Comparison of ENCODE assay signal across 11 mouse cellular contexts in the genomic region with DNA sequence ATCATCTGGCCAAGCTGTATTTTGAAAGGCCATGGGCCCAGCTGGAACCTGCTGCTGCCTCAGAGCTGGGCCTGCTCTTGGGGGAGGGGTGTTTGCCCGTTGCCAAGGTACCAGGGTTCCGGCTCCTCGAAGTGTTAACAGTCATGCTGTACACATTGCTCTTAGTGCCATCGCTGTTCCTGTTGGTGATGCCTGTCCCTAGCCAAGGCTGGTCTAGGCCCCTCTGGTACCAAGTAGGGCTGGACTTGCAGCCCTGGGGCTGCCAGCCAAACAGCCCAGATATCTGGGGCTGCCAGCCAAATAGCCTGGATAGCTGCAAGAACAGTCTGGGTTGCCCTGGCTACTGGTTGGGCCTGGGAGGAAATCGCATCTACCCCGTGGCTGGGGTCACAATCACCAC. TPM values are rescaled to one million over a fixed set of nuclear protein-coding genes. Genes with fewer than 3 reads are reported as not detected.
DNase-seq lines count a peak whose midpoint lies in the region; ATAC-seq and TF ChIP-seq lines count a peak whose summit lies in the region.
"Had no signal": no experiment of that assay in that cellular context is flagged by ENCODE, and none has a peak within 500 bp of the region (broad histone marks: within the 10 kb centered on the region; RNA-seq: fewer than 3 reads in every experiment).

A gene (plus strand): TSS at position 129 of the 400 bp plus-strand sequence.

- no peak within 1 kb of the TSS for H3K9ac ChIP-seq in forebrain, embryonic 15.5 days (replicated peaks)
- H3K9ac ChIP-seq in midbrain, embryonic 15.5 days = 0 out of 2 replicates have a peak within 1 kb of the TSS, but pooled peaks have one; percentile 7
- no peak within 1 kb of the TSS for H3K9ac ChIP-seq in kidney, embryonic 15.5 days
- H3K9ac ChIP-seq: liver, embryonic 14.5 days had no signal

- H3K4me3 ChIP-seq in forebrain, embryonic 15.5 days = no peak within 1 kb of the TSS
- H3K4me3 ChIP-seq in forebrain, embryonic 10.5 days = no peak within 1 kb of the TSS
- no peak within 1 kb of the TSS for H3K4me3 ChIP-seq in midbrain, embryonic 15.5 days
- no peak within 1 kb of the TSS for H3K4me3 ChIP-seq in thymus, adult 2 months (ENCODE audit: control insufficient read depth, insufficient read depth, low read length)
- H3K4me3 ChIP-seq in kidney, embryonic 15.5 days (replicated peaks) = no peak within 1 kb of the TSS

- H3K27me3 ChIP-seq in forebrain, embryonic 15.5 days = no peaks in the 10 kb centered on the region
- no peaks in the 10 kb centered on the region for H3K27me3 ChIP-seq in forebrain, embryonic 10.5 days (ENCODE audit: poor library complexity, severe bottlenecking)
- no peaks in the 10 kb centered on the region for H3K27me3 ChIP-seq in midbrain, embryonic 15.5 days (replicated peaks)
- H3K27me3 ChIP-seq in thymus, adult 2 months (ENCODE audit: control insufficient read depth, insufficient read depth, low read length) = no peaks in the 10 kb centered on the region
- H3K27me3 ChIP-seq in kidney, embryonic 15.5 days = no peaks in the 10 kb centered on the region
- H3K27me3 ChIP-seq: CH12.LX had no signal

- H3K4me2 ChIP-seq in forebrain, embryonic 15.5 days (replicated peaks) = no peak within 1 kb of the TSS
- H3K4me2 ChIP-seq in midbrain, embryonic 15.5 days = no peak within 1 kb of the TSS
- H3K4me2 ChIP-seq in kidney, embryonic 15.5 days = no peak within 1 kb of the TSS

- WGBS in forebrain, embryonic 15.5 days = 60% methylated on average over 6 of the region's 6 CpGs
- WGBS in forebrain, embryonic 10.5 days = 85% methylated on average over 6 of the region's 6 CpGs
- WGBS in midbrain, embryonic 15.5 days = 55% methylated on average over 6 of the region's 6 CpGs
- WGBS in thymus, adult 2 months = 87% methylated on average over 6 of the region's 6 CpGs
- 75% methylated on average over 6 of the region's 6 CpGs for WGBS in kidney, embryonic 15.5 days

- no peak for TF ChIP-seq CTCF in thymus, adult 2 months (IDR thresholded peaks at IDR 0.05; ENCODE audit: borderline replicate concordance, control insufficient read depth, extremely low read depth, insufficient read depth, low read length, poor library complexity)

- intact Hi-C loops in heart, postnatal 14 days (cut with DNase I) = no loop called here

- no peaks in the 10 kb centered on the region for H3K36me3 ChIP-seq in forebrain, embryonic 15.5 days
- H3K36me3 ChIP-seq in forebrain, embryonic 10.5 days (replicated peaks) = no peaks in the 10 kb centered on the region
- H3K36me3 ChIP-seq in midbrain, embryonic 15.5 days (replicated peaks) = no peaks in the 10 kb centered on the region
- H3K36me3 ChIP-seq in thymus, adult 2 months (ENCODE audit: control insufficient read depth, insufficient read depth, low read length) = no peaks in the 10 kb centered on the region
- no peaks in the 10 kb centered on the region for H3K36me3 ChIP-seq in kidney, embryonic 15.5 days

- H3K9me3 ChIP-seq in forebrain, embryonic 15.5 days = no peaks in the 10 kb centered on the region
- H3K9me3 ChIP-seq in forebrain, embryonic 10.5 days = no peaks in the 10 kb centered on the region
- H3K9me3 ChIP-seq in midbrain, embryonic 15.5 days = no peaks in the 10 kb centered on the region
- H3K9me3 ChIP-seq in kidney, embryonic 15.5 days (replicated peaks) = no peaks in the 10 kb centered on the region

- no peak for TF ChIP-seq POLR2A in thymus, adult 2 months (IDR thresholded peaks at IDR 0.05; ENCODE audit: control insufficient read depth, extremely low read depth, insufficient read depth, low read length, poor library complexity)

- H3K4me1 ChIP-seq in forebrain, embryonic 15.5 days = peaks cover 5% of the 10 kb centered on the region; the same call in 1 of the 2 replicates
- 0 out of 2 replicates have a peak, but pooled peaks cover 4% of the 10 kb centered on the region for H3K4me1 ChIP-seq in forebrain, embryonic 10.5 days
- H3K4me1 ChIP-seq in midbrain, embryonic 15.5 days = no peaks in the 10 kb centered on the region
- no peaks in the 10 kb centered on the region for H3K4me1 ChIP-seq in thymus, adult 2 months (replicated peaks; ENCODE audit: control insufficient read depth, insufficient read depth, low read length)
- no peaks in the 10 kb centered on the region for H3K4me1 ChIP-seq in kidney, embryonic 15.5 days

- peak; percentile 58; the same call in 1 of the 2 replicates for ATAC-seq in forebrain, embryonic 15.5 days (replicated peaks)
- ATAC-seq in midbrain, embryonic 15.5 days (replicated peaks) = peak; percentile 66
- no peak for ATAC-seq in kidney, embryonic 15.5 days (replicated peaks; ENCODE audit: low FRiP score)

- H3K27ac ChIP-seq in forebrain, embryonic 15.5 days (replicated peaks) = no peak within 1 kb of the TSS
- no peak within 1 kb of the TSS for H3K27ac ChIP-seq in forebrain, embryonic 10.5 days
- no peak within 1 kb of the TSS; the same call in 1 of the 2 replicates for H3K27ac ChIP-seq in midbrain, embryonic 15.5 days
- no peak within 1 kb of the TSS for H3K27ac ChIP-seq in thymus, adult 2 months (ENCODE audit: control insufficient read depth, insufficient read depth, low read length)
- H3K27ac ChIP-seq in kidney, embryonic 15.5 days = no peak within 1 kb of the TSS
- H3K27ac ChIP-seq: liver, embryonic 14.5 days had no signal

- DNase-seq in forebrain, embryonic 10.5 days (ENCODE audit: extremely low spot score, low spot score) = no peak
- DNase-seq in brain, embryonic 18.5 days (ENCODE audit: low read depth, low spot score) = peak; percentile 37
- DNase-seq in heart, postnatal 14 days = peak; percentile 39 to 70
- DNase-seq in thymus, adult 2 months = no peak
- DNase-seq in spleen, postnatal 10 days (ENCODE audit: low spot score in 2 of 2) = no peak

RNA-seq across cellular contexts. Expression of the gene that starts here (rescaled TPM):
- not detected in 2 replicates for polyA plus RNA-seq in forebrain, embryonic 15.5 days (2015; fragmentation: Nextera tagmentation; extraction: Ambion mirVana)
- not detected in 2 replicates for polyA plus RNA-seq in forebrain, embryonic 10.5 days (2016; fragmentation: Nextera tagmentation; extraction: Ambion mirVana)
- under 1 TPM in 1 of 2 experiments, not detected in 1; 0.41 TPM for total RNA-seq in heart, postnatal 14 days (2021)
- polyA plus RNA-seq in midbrain, embryonic 15.5 days (2015; fragmentation: Nextera tagmentation; extraction: Ambion mirVana) = 0.18 and 0.24 TPM in 2 replicates
- polyA plus RNA-seq in thymus, adult 2 months (2012; rRNA removed) = 0.47 and 0.75 TPM in 2 replicates
- not detected in 2 replicates for polyA plus RNA-seq in kidney, embryonic 15.5 days (2015; fragmentation: Nextera tagmentation; extraction: Ambion mirVana)
- total RNA-seq: CH12.LX had no signal
- polyA plus RNA-seq: heart, embryonic 14.5 days; liver, embryonic 14.5 days had no signal

Comparison
In these comparisons a context has a peak if more than half of its experiments do, and no peak if none do; other contexts are left out.
1. Peak in ATAC-seq in forebrain, embryonic 15.5 days; RNA of the gene not detected or under 1 TPM.
2. Peak in DNase-seq in heart, postnatal 14 days; RNA of the gene not detected or under 1 TPM.
3. Peak in ATAC-seq and H3K9ac ChIP-seq in midbrain, embryonic 15.5 days; RNA of the gene not detected or under 1 TPM.